Mouse (Mus musculus) lung, embryonic 16.5 days (tissue): ENCODE results near the gene Rc3h2. TPM values are rescaled to one million over a fixed set of nuclear protein-coding genes. Genes with fewer than 3 reads are reported as not detected.

Experiments
- ATAC-seq: fragments of 200-750 bp; cut with Nextera tagmentation; 2 replicates; pipeline ENCODE4 v1.8.0; 2017; ENCODE audit warnings: low read depth, mild to moderate bottlenecking, moderate library complexity
- H3K27ac ChIP-seq: fragments of 300-500 bp; sonication (generic); 2 replicates; pipeline ENCODE4 v1.5.1; 2014; ENCODE audit warnings: mild to moderate bottlenecking, control low read depth, low read length
- H3K27me3 ChIP-seq: fragments of 300-500 bp; sonication (generic); 2 replicates; pipeline ENCODE4 v1.6.1; 2014; ENCODE audit warnings: low read depth, low read length, mixed read lengths; ENCODE audit not compliant: control insufficient read depth, insufficient read depth
- H3K36me3 ChIP-seq: fragments of 300-500 bp; sonication (generic); 2 replicates; pipeline ENCODE4 v1.6.1; 2014; ENCODE audit warnings: low read length; ENCODE audit not compliant: control insufficient read depth, insufficient read depth
- H3K4me1 ChIP-seq: fragments of 300-500 bp; sonication (generic); replicated peaks from 2 replicates; pipeline ENCODE4 v1.6.1; 2014; ENCODE audit warnings: low read length, mixed read lengths; ENCODE audit not compliant: control insufficient read depth, insufficient read depth
- H3K4me2 ChIP-seq: fragments of 300-500 bp; sonication (generic); 2 replicates; pipeline ENCODE4 v1.6.1; 2014; ENCODE audit warnings: low read depth, low read length, control low read depth
- H3K4me3 ChIP-seq: fragments of 300-500 bp; sonication (generic); 2 replicates; pipeline ENCODE4 v1.5.1; 2014; ENCODE audit warnings: mild to moderate bottlenecking, low read length, control low read depth
- H3K9ac ChIP-seq: fragments of 300-500 bp; sonication (generic); 2 replicates; pipeline ENCODE4 v1.6.1; 2014; ENCODE audit warnings: low read length, control low read depth
- H3K9me3 ChIP-seq: fragments of 300-500 bp; sonication (generic); 2 replicates; pipeline ENCODE4 v1.6.1; 2016; ENCODE audit warnings: low read length; ENCODE audit not compliant: control insufficient read depth
- WGBS: fragments of 180-500 bp; shearing (Covaris S2); extraction: QIAGEN DNeasy Blood & Tissue Kit; methylation state at CpG from one replicate; pipeline ENCODE4 v1.1.7; 2014; 5-methylcytosine and 5-hydroxymethylcytosine counted together
- polyA plus RNA-seq: library from polyadenylated mRNA; unstranded; fragments of >200 nt; fragmentation: Nextera tagmentation; extraction: Ambion mirVana; gene quantifications from 2 replicates; pipeline ENCODE4 v1.2.1, GENCODE M21; 2015

Rc3h2 gene
- 12.5 TPM in 2 replicates for polyA plus RNA-seq

DNA sequence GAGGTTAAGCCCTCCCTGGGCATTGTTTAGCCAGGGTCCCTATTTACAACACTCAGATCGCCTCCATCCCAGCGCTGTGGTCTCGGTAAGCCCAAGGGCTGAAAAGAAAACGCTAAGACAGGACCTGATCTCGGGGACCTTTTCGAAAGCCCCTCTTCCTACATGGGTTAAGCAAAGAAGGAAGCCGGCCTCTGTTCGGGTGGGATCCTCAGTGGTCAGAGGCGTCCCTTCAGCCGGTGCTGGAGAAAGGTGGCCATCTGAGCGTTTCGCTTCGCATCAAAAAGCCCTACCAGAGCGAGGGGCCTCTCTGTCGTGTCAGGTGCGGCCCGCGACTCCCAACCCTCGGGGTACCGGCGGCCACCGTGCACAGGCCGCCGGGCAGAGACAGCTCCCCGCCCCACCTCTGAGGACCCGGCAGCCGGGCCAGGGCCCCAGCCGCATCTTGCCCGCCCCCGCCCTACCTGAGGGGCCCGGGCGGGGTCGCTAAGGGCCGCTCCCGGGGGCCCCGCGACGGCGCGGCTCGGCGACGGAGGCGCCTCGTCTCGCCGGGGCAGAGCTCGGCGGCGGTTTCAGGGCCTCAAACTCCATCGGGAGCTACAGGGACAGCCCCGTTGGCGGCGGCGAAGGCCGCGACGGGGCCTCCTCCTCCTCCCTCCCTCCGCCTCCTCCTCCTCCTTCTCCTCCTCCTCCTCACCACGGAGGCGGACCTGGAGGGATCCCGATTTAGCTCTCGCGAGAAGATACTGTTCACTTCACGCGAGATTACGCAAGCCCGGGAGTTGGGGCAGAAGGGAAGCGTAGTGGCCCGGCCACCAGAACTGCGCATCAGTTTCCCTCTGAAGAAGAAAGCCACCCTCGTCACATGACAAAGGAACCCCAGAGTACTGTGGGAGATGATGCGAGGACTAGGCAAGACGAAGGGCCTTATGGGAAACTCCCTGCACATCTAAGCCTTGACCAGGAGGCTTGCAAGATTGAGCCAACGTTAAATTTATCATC is at the start of gene Rc3h2:
Gene Rc3h2, minus strand, starts transcription at position 598 of the 999 bp plus-strand sequence.
- no peaks in the 10 kb centered on the region for H3K27me3 ChIP-seq
- peak within 1 kb of the TSS; percentile 97 for H3K4me3 ChIP-seq
- WGBS = under 1% methylated on average over 50 of the region's 75 CpGs
- 0 out of 2 replicates have a peak, but pooled peaks cover 3% of the 10 kb centered on the region for H3K36me3 ChIP-seq
- peak within 1 kb of the TSS; percentile 92 for H3K27ac ChIP-seq
- ATAC-seq = peak; percentile 97
- H3K9ac ChIP-seq = peak within 1 kb of the TSS; percentile 100
- peak within 1 kb of the TSS; percentile 84 for H3K4me2 ChIP-seq
- 0 out of 2 replicates have a peak, but pooled peaks cover 2% of the 10 kb centered on the region for H3K4me1 ChIP-seq
- H3K9me3 ChIP-seq = no peaks in the 10 kb centered on the region

GRCm38 (mm10) chr2:37466266-37466665 is 43.6 kb upstream of the Rc3h2 start:
- Histone ChIP-seq H3K4me3 (no peak overlapping the region), H3K27me3 (no peaks in the 10 kb centered on the region), H3K9me3 (no peaks in the 10 kb centered on the region), H3K27ac (no peak overlapping the region), H3K4me1 (no peaks in the 10 kb centered on the region), H3K9ac (no peak overlapping the region), H3K36me3 (peaks cover 11% of the 10 kb centered on the region), H3K4me2 (no peak overlapping the region)
- ATAC-seq = no peak
- 94% methylated on average over 4 of the region's 4 CpGs for WGBS

DNA sequence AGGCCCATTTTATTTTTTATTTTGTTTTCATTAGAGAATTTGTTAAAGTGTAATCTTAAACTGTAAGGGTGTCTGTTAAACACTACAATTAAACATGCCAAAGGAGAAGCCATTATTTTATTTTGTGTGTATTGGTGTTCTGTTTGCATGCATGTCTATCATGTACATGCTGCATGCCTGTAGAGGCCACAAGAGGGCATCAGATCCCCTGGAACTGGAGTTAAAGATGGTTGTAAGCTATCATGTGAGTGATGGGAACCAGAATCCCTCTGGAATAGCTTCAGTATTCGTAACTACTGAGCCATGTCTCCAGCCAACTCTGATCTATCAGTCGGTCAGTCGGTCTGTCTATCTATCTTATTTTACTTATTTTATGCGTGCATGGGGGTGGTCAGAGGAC is 38.0 kb upstream of the Rc3h2 start:
- no peaks in the 10 kb centered on the region for H3K4me1 ChIP-seq
- ATAC-seq = no peak
- H3K36me3 ChIP-seq = no peaks in the 10 kb centered on the region
- H3K4me2 ChIP-seq = no peak overlapping the region
- H3K9ac ChIP-seq = no peak overlapping the region
- no peaks in the 10 kb centered on the region for H3K27me3 ChIP-seq
- no peak overlapping the region for H3K27ac ChIP-seq
- H3K9me3 ChIP-seq = no peaks in the 10 kb centered on the region
- 96% methylated on average over 4 of the region's 4 CpGs for WGBS
- no peak overlapping the region for H3K4me3 ChIP-seq

GRCm38 (mm10) chr2:37452376-37452760 is 29.7 kb upstream of the Rc3h2 start:
- no peaks in the 10 kb centered on the region for H3K36me3 ChIP-seq
- ATAC-seq = peak; percentile 90
- WGBS = 0% methylated on average over 18 of the region's 24 CpGs

GRCm38 (mm10) chr2:37451667-37452375 is 29.1 kb upstream of the Rc3h2 start:
- peak; percentile 99 for ATAC-seq
- Histone ChIP-seq H3K27ac (peak overlapping the region; percentile 88), H3K9me3 (no peaks in the 10 kb centered on the region), H3K36me3 (no peaks in the 10 kb centered on the region), H3K9ac (peak overlapping the region; percentile 96), H3K4me1 (peaks cover 9% of the 10 kb centered on the region), H3K27me3 (no peaks in the 10 kb centered on the region), H3K4me3 (peak overlapping the region; percentile 99), H3K4me2 (peak overlapping the region; percentile 85)
- WGBS = 8% methylated on average over 33 of the region's 44 CpGs

More at GRCm38 (mm10) chr2:37452376-37452760, 29.7 kb upstream of the Rc3h2 start:
- Histone ChIP-seq H3K4me2 (peak overlapping the region; percentile 85), H3K4me3 (peak overlapping the region; percentile 99), H3K9me3 (no peaks in the 10 kb centered on the region), H3K27me3 (no peaks in the 10 kb centered on the region), H3K4me1 (peaks cover 9% of the 10 kb centered on the region), H3K27ac (peak overlapping the region; percentile 88), H3K9ac (peak overlapping the region; percentile 96)

- Histone ChIP-seq H3K36me3 (no peaks in the 10 kb centered on the region), H3K9me3 (no peaks in the 10 kb centered on the region), H3K4me3 (peak within 1 kb of the TSS; percentile 78), H3K27ac (peak within 1 kb of the TSS; percentile 88), H3K4me2 (peak within 1 kb of the TSS; percentile 73), H3K9ac (peak within 1 kb of the TSS; percentile 87), H3K27me3 (no peaks in the 10 kb centered on the region), H3K4me1 (peaks cover 2% of the 10 kb centered on the region)
- WGBS = under 1% methylated on average over 50 of the region's 51 CpGs
- peak; percentile 100 for ATAC-seq
These were observed 20.2 kb upstream of the Rc3h2 start, which contains the start of the genes Zbtb26, Zbtb6 and Rabgap1 for GRCm38 (mm10) chr2:37442611-37443591. Zbtb26 (minus strand) TSS chr2:37443135. Zbtb6 (minus strand) TSS chr2:37443171. Rabgap1 (plus strand) TSS chr2:37443279.

GRCm38 (mm10) chr2:37431609-37432008 is 8.9 kb upstream of the Rc3h2 start:
- Histone ChIP-seq H3K27me3 (no peaks in the 10 kb centered on the region), H3K4me2 (peak overlapping the region; percentile 86), H3K4me1 (peaks cover 9% of the 10 kb centered on the region), H3K9me3 (no peaks in the 10 kb centered on the region), H3K9ac (peak overlapping the region; percentile 85), H3K4me3 (peak overlapping the region; percentile 85), H3K27ac (peak overlapping the region; percentile 90), H3K36me3 (peaks cover 9% of the 10 kb centered on the region)
- ATAC-seq = peak; percentile 23; the same call in 1 of the 2 replicates
- WGBS = 23% methylated on average over 7 of the region's 7 CpGs
